In the genomic region with DNA sequence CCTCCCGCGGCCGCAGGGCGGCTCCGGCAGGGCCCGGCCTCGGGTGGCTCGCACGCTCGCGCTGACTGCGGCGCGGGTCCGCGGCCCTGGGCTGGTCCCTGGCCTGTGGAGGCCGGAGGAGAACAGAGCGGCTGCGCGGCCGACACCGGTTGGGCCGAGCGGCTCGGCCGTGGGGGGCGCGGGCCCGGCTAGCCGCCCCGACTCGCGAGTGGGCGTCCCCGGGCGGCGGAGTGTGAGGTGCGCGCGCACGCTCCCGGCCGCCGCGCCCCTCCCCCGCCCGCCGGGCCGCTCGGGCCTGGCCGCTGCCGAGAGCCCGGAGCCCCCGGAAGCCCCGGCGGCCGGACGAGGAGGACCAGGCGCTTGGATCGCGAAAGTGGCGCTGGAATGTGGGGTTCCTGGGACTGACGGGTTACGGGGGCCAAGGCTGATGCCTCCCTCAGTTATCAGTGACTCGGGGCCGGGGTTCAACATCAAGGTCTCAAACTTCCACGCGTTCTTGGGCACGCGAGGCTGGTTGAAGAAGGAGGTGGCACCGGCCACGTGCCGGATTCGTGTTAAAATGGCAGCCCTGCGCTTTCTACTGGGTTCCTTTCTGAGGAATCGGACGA, we compare ENCODE assay signal across 8 mouse cellular contexts. TPM values are rescaled to one million over a fixed set of nuclear protein-coding genes. Genes with fewer than 3 reads are reported as not detected.
A peak's percentile ranks its signal among the peaks of the same experiment; 100 is the strongest.
DNase-seq lines count a peak whose midpoint lies in the region; ATAC-seq and TF ChIP-seq lines count a peak whose summit lies in the region.

No protein-coding gene starts in this region.

- H3K4me3 ChIP-seq in embryonic facial prominence, embryonic 10.5 days = peak overlapping the region; percentile 73
- H3K4me3 ChIP-seq in liver, adult 2 months (ENCODE audit: insufficient read depth, low read depth, low read length) = peak overlapping the region; percentile 98

- peak overlapping the region; percentile 99 for H3K9ac ChIP-seq in liver, adult 2 months (ENCODE audit: low read depth, low read length)

- H3K9me3 ChIP-seq in embryonic facial prominence, embryonic 10.5 days = no peaks in the 10 kb centered on the region

- H3K27me3 ChIP-seq in embryonic facial prominence, embryonic 10.5 days (replicated peaks; ENCODE audit: low read depth, poor library complexity, severe bottlenecking) = no peaks in the 10 kb centered on the region
- no peaks in the 10 kb centered on the region for H3K27me3 ChIP-seq in liver, adult 2 months (ENCODE audit: control insufficient read depth, insufficient read depth, low read length)

- TF ChIP-seq POLR2A in liver, adult 2 months (IDR thresholded peaks at IDR 0.05; ENCODE audit: extremely low read depth, insufficient read depth, low read length) = 0 out of 2 replicates have a peak, but pooled peaks have one; percentile 6

- TF ChIP-seq CTCF in liver, adult 2 months (IDR thresholded peaks at IDR 0.05; ENCODE audit: low read depth, low read length) = no peak

- peak; percentile 41 for ATAC-seq in monocyte, adult 5-6 weeks (replicated peaks; ENCODE audit: insufficient number of reproducible peaks, low FRiP score, low TSS enrichment, poor library complexity, severe bottlenecking)

- H3K27ac ChIP-seq in embryonic facial prominence, embryonic 10.5 days (replicated peaks) = peak overlapping the region; percentile 99
- peak overlapping the region; percentile 91 for H3K27ac ChIP-seq in liver, adult 2 months (replicated peaks; ENCODE audit: insufficient read depth, low read depth, low read length)

- 2% methylated on average over 77 of the region's 77 CpGs for WGBS in embryonic facial prominence, embryonic 10.5 days
- 1% methylated on average over 69 of the region's 77 CpGs for WGBS in liver, adult 2 months

- no peaks in the 10 kb centered on the region for H3K36me3 ChIP-seq in embryonic facial prominence, embryonic 10.5 days (replicated peaks)
- no peaks in the 10 kb centered on the region for H3K36me3 ChIP-seq in liver, adult 2 months (ENCODE audit: control insufficient read depth, insufficient read depth, low read length)

- DNase-seq in 3T3-L1 (ENCODE audit: low read depth, low spot score) = peak; percentile 66
- DNase-seq in adrenal gland, postnatal 14 days = peak; percentile 86
- DNase-seq in embryonic facial prominence, embryonic 10.5 days (ENCODE audit: low spot score) = peak; percentile 83
- DNase-seq in heart, adult 18-20 months = peak; percentile 77 to 80
- peak; percentile 85 for DNase-seq in kidney, adult 18-20 months
- DNase-seq in liver, adult 2 months (ENCODE audit: extremely low read depth, low read depth, low spot score) = no peak
- peak; percentile 72 to 88 for DNase-seq in spleen, postnatal 4 days (ENCODE audit: low spot score in 2 of 2)

- peaks cover 13% of the 10 kb centered on the region; the same call in 1 of the 2 replicates for H3K79me2 ChIP-seq in liver, adult 2 months (ENCODE audit: control insufficient read depth, insufficient read depth, low read length)

- H3K4me1 ChIP-seq in embryonic facial prominence, embryonic 10.5 days = peaks cover 37% of the 10 kb centered on the region
- H3K4me1 ChIP-seq in liver, adult 2 months (ENCODE audit: control insufficient read depth, insufficient read depth, low read length) = peaks cover 15% of the 10 kb centered on the region

RNA-seq across cellular contexts. Expression of a gene that starts 0.6 kb away (rescaled TPM):
- total RNA-seq in adrenal gland, postnatal 14 days (2021) = 89.6 and 90.3 TPM in 2 replicates
- 57.8 and 65.6 TPM in 2 replicates for polyA plus RNA-seq in embryonic facial prominence, embryonic 10.5 days (2016; fragmentation: Nextera tagmentation; extraction: Ambion mirVana)
- 10 to 100 TPM; 44.9 to 45.8 TPM for total RNA-seq in heart, adult 18-20 months (2021)
- total RNA-seq in liver, adult 2 months (2014; rRNA removed) = 17.7 and 18.5 TPM in 2 replicates
- 3.9 and 4.0 TPM in 2 replicates for polyA plus RNA-seq in liver, adult 2 months (2012; rRNA removed)
- total RNA-seq in monocyte, adult 5-6 weeks (2017) = 56.4 to 88.2 TPM (median 78.2 TPM) in 3 replicates
